10 mouse cellular contexts compared by ENCODE assay signal in genomic region chr10:76809916-76810660, GRCm38 (mm10).
DNase-seq lines count a peak whose midpoint lies in the region; ATAC-seq lines count a peak whose summit lies in the region.
"Had no signal": no experiment of that assay in that cellular context is flagged by ENCODE, and none has a peak within 500 bp of the region (broad histone marks: within the 10 kb centered on the region; RNA-seq: fewer than 3 reads in every experiment).

No protein-coding gene starts in this region.

- H3K4me3 ChIP-seq in kidney, embryonic 15.5 days (replicated peaks): no peak overlapping the region
- no peak overlapping the region for H3K4me3 ChIP-seq in forebrain, embryonic 12.5 days (replicated peaks)
- no peak overlapping the region for H3K4me3 ChIP-seq in neural tube, embryonic 15.5 days (replicated peaks)
- H3K4me3 ChIP-seq: limb, embryonic 13.5 days had no signal

- H3K4me2 ChIP-seq in kidney, embryonic 15.5 days: no peak overlapping the region
- H3K4me2 ChIP-seq in forebrain, embryonic 12.5 days: no peak overlapping the region
- no peak overlapping the region for H3K4me2 ChIP-seq in neural tube, embryonic 15.5 days
- H3K4me2 ChIP-seq: limb, embryonic 13.5 days had no signal

- peaks cover 23% of the 10 kb centered on the region for H3K4me1 ChIP-seq in kidney, embryonic 15.5 days
- H3K4me1 ChIP-seq in forebrain, embryonic 12.5 days: peaks cover 23% of the 10 kb centered on the region
- H3K4me1 ChIP-seq in neural tube, embryonic 15.5 days: peaks cover 12% of the 10 kb centered on the region; the same call in 1 of the 2 replicates
- H3K4me1 ChIP-seq: limb, embryonic 13.5 days had no signal

- H3K27me3 ChIP-seq in kidney, embryonic 15.5 days: no peaks in the 10 kb centered on the region
- H3K27me3 ChIP-seq in forebrain, embryonic 12.5 days: no peaks in the 10 kb centered on the region; the same call in 1 of the 2 replicates
- no peaks in the 10 kb centered on the region for H3K27me3 ChIP-seq in neural tube, embryonic 15.5 days (replicated peaks)
- H3K27me3 ChIP-seq: limb, embryonic 13.5 days had no signal

- H3K36me3 ChIP-seq in kidney, embryonic 15.5 days: no peaks in the 10 kb centered on the region
- no peaks in the 10 kb centered on the region for H3K36me3 ChIP-seq in forebrain, embryonic 12.5 days (replicated peaks)
- no peaks in the 10 kb centered on the region for H3K36me3 ChIP-seq in neural tube, embryonic 15.5 days
- H3K36me3 ChIP-seq: limb, embryonic 13.5 days had no signal

- H3K27ac ChIP-seq in kidney, embryonic 15.5 days: no peak overlapping the region
- peak overlapping the region; percentile 62 for H3K27ac ChIP-seq in forebrain, embryonic 12.5 days
- no peak overlapping the region for H3K27ac ChIP-seq in neural tube, embryonic 15.5 days (replicated peaks)
- H3K27ac ChIP-seq: limb, embryonic 13.5 days had no signal

- no peak for DNase-seq in kidney, adult 11 months
- DNase-seq in mesoderm, embryonic 11.5 days (ENCODE audit: low read depth, low spot score): peak; percentile 50
- DNase-seq in frontal cortex, postnatal 14 days (ENCODE audit: low spot score in 2 of 2): no peak
- DNase-seq in MN1 (ENCODE audit: low spot score): no peak
- DNase-seq: gastrocnemius, postnatal 14 days; kidney, postnatal 36 days had no signal

- peak; percentile 87 for ATAC-seq in kidney, embryonic 15.5 days (replicated peaks; ENCODE audit: low FRiP score)
- ATAC-seq in forebrain, embryonic 12.5 days (ENCODE audit: low FRiP score): peak; percentile 86
- peak; percentile 41; the same call in 1 of the 2 replicates for ATAC-seq in neural tube, embryonic 15.5 days (ENCODE audit: low FRiP score)

- H3K9ac ChIP-seq in kidney, embryonic 15.5 days: no peak overlapping the region
- no peak overlapping the region for H3K9ac ChIP-seq in forebrain, embryonic 12.5 days
- H3K9ac ChIP-seq in neural tube, embryonic 15.5 days (replicated peaks): no peak overlapping the region

- no peaks in the 10 kb centered on the region for H3K9me3 ChIP-seq in kidney, embryonic 15.5 days (replicated peaks)
- H3K9me3 ChIP-seq in forebrain, embryonic 12.5 days: no peaks in the 10 kb centered on the region
- no peaks in the 10 kb centered on the region for H3K9me3 ChIP-seq in neural tube, embryonic 15.5 days (replicated peaks)
- H3K9me3 ChIP-seq: limb, embryonic 13.5 days had no signal

- 44% methylated on average over 7 of the region's 7 CpGs for WGBS in kidney, embryonic 15.5 days
- WGBS in forebrain, embryonic 12.5 days: 33% methylated on average over 7 of the region's 7 CpGs
- 36% methylated on average over 7 of the region's 7 CpGs for WGBS in neural tube, embryonic 15.5 days
